Mouse (Mus musculus): ENCODE data around the gene Gm3285.

Gene Gm3285

DNA sequence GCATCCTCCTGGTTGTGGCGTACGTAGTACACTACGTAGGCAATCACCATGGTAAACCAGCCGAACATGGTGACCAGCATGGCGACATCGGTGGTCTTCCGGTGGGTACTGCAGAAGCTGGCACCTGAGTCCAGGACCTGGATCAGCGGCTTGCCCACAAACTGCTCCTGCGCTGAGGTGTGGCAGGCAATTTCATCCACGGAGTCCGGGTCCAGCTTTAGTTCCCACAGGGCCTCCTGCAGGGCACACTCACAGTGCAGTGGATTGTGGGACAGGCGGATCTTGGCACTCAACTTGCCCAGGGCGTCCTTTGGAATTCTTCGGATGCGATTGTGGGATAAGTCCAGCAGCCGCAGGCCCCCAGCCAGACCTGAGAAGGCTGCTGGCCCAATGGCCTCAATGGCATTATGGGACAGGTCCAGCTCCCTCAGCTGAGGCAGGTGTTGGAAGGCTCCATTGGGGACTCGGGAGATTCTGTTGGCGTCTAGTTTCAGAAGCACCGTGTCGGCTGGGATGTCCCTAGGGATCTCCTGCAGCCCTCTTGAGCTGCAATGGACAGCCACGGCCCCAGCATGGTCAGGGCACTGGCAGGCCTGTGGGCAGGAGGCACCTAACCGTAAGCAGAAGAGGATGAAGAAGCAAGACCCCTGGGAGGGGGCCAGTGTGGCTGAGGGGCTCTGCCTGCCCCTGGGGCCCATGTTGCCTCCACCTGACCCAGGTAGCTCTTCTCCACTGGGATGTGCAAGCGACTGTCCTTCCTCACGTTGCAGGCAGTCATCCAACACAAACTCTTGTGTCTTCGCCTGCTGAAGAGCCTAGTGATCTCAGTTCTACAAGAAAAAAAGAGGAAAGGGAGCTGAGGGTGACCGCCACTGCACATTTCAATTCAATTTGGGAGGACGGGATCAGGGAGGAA lies 39.4 kb downstream of the Gm3285 start:
- no peak for DNase-seq

DNA sequence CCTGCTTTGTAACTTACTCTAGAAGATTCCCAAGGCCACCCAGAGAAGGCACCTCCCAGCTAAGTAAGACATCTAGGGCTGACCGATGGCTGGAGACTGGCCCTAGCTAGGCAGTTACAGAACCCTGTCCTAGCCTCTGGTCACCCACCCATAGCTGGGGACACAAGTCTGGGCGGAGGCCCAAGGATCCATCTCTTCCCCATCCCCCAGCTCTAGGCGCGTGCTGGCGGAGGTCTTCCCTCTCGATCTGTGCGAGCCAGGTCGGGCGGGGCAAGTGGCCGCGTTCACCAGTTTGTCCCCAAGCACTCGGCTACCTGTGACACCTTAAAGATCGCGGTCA lies 40.1 kb downstream of the Gm3285 start:
- no peak for DNase-seq

DNA sequence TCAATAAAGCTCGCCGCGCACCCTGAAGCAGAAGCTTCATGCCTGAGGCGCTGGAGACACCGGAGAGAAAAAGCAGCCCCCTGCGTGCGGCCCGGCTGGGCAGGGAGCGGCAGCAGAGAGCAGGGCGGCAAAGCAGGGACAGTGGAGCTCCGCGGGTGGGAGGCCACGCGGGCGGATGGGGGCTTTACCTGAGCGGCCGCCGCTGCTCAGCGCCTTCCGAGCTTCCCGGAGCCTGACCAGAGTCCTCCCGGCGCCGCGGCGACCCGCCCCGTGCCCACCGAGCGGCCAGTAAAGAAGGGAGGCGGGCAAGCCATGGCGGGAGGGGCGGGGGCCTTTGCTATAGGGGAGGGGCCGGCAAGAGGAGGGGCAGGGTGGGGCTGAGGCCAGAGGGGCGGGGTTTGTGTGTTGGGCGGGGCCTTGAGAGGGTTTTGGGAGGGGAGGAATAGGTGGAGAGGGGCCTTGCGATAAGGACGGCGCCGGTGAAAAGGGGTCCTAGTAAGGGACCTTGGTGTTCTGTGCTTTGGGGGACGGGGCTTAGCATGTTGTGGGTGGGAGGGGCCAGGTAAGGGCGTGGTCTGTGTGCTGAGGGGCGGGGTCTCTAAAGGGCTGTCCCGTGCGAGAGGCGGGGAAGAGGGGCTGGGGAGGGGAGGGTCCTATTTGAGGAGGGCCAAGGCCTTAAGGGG lies 40.6 kb downstream of the Gm3285 start, which contains the start of gene Lrrc3:
Gene Lrrc3 (minus strand): TSS at position 326 of the 683 bp plus-strand sequence.
- peak; percentile 36 to 55 for DNase-seq

DNA sequence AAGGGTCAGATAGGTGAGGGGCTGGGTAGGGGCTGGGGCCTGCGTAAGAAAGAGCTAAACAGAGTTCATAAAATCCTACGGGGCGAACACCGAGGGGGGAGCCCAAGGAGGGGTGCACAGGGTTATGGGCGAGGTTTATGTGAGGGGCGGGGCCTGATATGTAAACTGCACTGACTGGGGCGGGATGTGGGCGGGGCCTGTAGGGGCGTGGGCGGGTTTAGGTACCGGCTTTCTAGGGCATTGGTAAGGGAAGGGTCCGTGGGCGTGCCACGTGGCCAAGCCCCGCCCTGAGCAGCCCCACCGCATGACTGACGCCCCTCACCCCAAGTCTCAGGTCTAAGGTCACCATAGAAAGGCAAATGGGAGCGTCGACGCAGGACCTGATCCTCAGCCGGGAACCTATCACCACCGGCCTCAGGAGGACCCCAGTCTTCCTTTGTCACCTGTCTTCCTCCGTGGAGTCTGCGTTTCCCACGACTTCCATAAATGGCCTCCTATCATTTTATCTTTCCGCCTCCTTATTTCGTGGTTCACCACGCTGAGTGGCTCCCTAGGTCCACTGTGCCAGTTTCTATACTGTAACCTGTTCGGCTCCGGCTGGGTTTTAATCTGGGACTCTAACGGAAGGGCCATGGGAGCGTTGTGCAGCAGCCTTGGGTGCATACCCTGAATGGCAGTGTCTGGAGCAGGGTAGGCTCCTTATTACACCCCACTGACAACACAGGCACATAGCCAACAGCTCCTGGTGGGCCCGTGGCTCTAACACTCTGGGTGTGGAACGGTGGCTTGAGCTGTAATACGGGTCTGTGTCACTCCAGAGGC lies 41.3 kb downstream of the Gm3285 start:
- DNase-seq: peak; percentile 39 to 40
